Mouse (Mus musculus) T-helper 1 cell (primary cell): ENCODE measurements at regions not wholly inside any gene's neighbourhood (a gene's known extent, or its start where the extent isn't known, plus 50 kb on each side); places are given as distances from the start of the nearest gene placed in this dataset.

Source experiments
- in situ Hi-C: fragments of 300-600 bp; cut with MboI, MseI; formaldehyde crosslinking; loops from one replicate; pipeline ENCODE4 v1.15.1; 2025; ENCODE audit warnings: high pct_unique_total_duplicates

GRCm38 (mm10) chr1:72108678-72109077, 103.4 kb downstream of the Mreg start:
- in situ Hi-C loops: loop anchor here (25.0 kb wide), 1 partner anchor 1846 kb away; no protein-coding TSS in a partner anchor

- in situ Hi-C loops: loop anchor here (25.0 kb wide), 1 partner anchor 1845 kb away; no protein-coding TSS in a partner anchor
These were observed 105.0 kb downstream of the Mreg start for GRCm38 (mm10) chr1:72107125-72107524.

DNA sequence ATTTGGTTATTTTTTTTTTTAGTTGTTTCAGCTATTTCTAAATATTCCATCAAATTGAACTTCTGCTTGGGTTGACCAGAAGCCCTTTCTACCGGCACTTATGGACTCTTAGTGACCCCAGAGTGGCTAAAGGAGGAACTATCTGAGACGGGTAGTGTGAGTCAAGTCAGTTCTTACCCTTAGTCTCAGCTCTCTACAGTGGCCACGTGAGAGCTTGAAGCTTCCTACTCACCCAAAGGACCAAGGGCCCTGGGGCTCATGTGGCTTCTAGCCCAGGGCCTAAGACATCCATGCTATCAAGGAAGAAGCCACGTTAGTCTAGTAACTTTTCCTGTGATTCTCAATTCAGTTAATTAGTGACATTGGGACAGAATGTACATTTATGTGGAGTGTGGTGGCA, 105.5 kb downstream of the Mreg start:
- in situ Hi-C loops: loop anchor here (25.0 kb wide), 1 partner anchor 1844 kb away; no protein-coding TSS in a partner anchor

DNA sequence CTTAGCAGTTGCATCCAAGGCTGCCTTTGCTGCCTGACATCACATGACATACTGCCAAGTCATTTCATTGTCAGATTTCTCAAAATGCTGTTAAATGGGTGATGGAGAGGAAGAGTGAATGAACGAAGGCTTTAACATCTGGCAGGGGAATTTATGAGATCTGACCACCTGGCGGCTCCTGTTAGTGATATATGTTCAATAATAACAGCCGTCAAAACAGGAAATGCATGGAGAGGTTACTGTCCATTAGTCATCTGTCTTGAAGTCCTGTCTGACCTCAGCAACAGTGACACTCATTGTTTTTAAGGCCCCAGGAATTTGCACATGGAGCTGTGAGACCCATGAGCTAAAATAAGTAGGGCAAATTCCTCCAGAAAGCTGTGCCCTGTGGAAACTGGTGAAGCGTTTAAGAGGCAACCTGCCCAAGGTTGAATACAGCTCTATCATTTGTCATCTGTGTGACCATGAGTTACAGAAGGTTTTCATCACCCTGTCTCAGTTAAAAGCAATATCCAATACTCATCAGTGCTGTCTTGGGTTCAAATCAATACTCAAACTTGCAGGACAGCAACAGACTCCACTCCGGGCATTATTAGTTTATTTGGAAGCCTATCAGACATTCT, 106.6 kb downstream of the Mreg start:
- in situ Hi-C loops: loop anchor here (25.0 kb wide), 1 partner anchor 1843 kb away; no protein-coding TSS in a partner anchor

GRCm38 (mm10) chr1:72103962-72104361, 108.1 kb downstream of the Mreg start:
- in situ Hi-C loops: loop anchor here (25.0 kb wide), 1 partner anchor 1842 kb away; no protein-coding TSS in a partner anchor

DNA sequence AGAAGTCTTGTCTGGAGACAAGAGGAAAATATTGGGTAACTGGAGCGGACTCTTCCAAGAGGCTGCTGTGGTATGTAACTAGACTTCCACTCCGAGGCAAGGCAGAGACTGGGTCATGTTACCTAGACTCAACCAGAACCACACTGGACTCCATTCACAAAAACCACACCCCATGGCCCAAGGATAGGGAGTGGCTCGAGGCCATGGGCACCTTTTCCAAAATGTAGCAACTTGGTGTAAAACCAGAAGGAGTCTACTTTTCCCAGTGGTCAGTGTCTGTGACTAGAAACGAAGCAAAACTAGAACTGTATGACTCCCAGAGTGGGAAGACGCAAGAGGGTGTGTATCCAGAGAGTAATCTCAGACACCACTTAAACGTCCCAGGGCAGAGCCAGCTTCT, 108.7 kb downstream of the Mreg start:
- in situ Hi-C loops: loop anchor here (25.0 kb wide), 1 partner anchor 1841 kb away; no protein-coding TSS in a partner anchor

DNA sequence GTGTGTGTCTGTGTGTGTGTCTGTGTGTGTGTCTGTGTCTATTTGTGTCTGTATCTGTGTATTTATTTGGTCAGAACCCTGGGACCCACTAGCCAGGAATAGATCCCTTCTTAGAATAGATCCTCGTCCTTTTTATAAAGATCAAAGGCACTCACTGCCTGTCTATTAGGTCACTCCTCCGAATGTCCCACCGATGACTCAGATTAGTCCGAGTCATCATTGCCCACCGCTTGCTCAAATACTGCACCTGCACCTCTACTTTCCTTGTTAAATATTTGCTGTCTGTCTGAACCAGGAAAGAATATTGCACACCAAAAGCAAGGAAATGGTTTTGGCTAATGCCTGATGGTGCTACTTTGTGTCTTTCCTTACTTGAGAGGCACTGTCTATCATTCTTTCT, 112.7 kb downstream of the Mreg start:
- in situ Hi-C loops: no loop called here

- in situ Hi-C loops: no loop called here
These were observed 120.8 kb downstream of the Mreg start for GRCm38 (mm10) chr1:72091344-72091743.

DNA sequence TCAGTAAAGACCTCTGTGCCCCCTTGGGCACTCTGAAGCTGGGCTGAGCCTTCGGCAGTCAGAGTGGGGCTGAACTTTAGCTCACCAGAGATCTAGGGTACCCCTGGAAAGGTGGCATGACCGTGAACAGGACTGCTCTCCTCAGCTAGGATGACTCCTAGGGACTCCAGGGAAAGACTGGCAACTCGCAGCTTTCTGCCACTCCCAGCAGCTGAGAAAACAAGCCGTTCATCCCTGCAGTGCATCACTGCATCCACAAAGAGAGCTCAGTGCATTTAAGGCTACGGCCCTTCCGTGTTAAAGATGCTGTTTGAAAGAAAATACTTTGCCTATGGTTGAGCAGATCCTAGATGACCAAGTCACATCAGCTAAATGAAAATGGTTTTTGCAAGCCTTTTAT, 126.4 kb downstream of the Mreg start:
- in situ Hi-C loops: no loop called here

DNA sequence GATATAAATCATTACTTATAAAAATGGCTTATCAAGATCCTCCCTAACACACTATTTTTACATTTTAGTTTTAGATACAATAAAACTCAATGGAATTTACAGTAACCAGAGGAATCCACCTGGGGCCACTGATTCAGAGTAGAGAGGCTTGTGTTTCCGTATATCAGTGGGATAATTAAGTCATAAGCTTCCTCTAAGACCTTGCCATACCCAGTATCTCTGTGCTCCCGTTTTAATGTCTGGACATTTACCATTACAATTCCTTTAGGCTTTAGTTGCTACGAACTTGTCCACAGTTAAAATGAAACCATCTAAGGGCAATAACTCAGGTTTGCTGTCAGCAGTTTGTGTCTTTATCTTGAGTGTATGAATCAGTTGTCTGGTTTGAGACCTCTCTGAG, 127.9 kb downstream of the Mreg start:
- in situ Hi-C loops: no loop called here

DNA sequence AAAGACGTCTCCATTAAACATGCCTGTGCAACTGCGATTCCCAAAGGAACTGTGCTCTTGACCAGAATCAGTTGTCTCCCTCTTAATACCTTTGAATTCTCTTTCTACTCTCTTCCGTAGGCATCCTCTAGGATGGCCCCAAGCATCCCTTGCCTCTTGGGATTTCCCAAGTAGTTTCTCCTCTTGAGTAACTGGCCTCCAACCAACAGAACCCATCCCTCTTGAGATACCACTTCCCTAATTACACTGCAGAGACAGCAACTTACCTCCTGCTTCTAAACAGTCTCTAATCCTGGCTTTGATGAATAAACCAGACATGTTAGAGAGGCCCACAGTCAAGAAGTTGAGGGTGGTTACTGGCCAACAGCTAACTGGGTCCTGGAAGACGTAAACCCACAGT, 129.7 kb downstream of the Mreg start:
- in situ Hi-C loops: no loop called here

DNA sequence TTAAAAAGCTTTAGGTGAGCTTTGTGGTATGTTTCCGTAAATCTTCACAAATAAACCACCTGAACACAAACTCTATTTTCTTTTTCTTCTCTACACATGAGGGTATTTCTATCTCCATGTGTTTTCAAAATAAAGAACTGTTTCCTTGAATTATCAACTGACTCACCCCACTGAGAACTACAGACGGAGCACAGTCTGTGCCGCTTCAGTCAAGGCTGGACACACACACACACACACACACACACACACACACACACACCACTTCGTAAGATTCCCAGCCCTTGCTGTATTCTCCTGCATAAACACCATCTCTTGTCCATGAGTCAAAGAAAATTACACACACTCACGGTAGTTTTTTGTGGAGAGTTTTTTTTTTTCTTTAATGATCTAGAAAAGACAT, 130.3 kb downstream of the Mreg start:
- in situ Hi-C loops: no loop called here

DNA sequence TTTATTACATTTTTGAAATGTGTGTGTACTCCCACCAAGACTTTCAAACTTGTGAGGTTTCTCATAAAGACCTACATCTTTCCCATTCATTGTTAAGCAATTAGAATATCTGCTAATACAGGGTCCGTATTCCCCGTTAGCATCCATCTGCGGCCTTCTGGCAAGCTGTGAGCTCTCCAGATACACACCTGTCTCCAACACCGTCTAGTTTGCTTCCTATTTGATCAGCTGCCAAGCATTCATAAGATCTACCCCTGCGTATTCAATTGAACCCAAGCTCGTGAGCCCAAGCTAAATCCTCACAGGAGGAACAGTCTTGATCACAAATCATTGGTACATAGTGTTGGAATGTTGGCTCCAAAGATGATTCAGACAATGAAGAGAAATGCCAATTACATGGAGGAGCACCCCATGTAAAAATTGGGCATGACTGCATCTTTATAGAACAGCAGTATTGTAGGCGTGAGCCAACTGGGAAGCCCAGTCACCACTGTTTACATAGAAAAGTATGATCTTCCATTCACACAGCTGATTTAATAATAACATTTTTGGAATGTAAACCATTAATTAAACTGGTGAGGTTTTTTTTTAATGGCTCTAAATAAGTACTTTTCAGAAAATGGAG, 133.1 kb downstream of the Mreg start:
- in situ Hi-C loops: no loop called here

DNA sequence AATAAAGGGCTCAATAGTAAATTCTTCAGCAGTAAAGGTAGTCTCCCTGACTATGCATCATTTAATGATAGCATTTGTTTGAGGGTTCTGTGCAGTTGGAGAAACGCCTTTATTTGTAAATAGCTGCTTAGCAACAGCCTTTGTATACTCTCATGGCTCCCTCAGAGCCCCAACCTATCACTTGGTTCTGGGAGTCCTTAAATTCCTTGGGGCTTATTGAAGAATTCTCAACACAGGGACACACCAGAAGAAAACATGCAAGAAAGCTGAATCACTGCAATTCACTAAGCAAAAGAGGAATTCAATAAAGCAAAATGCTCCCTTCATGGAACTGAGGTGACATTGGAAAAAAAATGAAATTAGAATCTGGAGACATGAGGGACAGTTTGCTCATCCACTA, 135.8 kb downstream of the Mreg start:
- in situ Hi-C loops: no loop called here

GRCm38 (mm10) chr1:72075464-72075863, 136.6 kb downstream of the Mreg start:
- in situ Hi-C loops: no loop called here

DNA sequence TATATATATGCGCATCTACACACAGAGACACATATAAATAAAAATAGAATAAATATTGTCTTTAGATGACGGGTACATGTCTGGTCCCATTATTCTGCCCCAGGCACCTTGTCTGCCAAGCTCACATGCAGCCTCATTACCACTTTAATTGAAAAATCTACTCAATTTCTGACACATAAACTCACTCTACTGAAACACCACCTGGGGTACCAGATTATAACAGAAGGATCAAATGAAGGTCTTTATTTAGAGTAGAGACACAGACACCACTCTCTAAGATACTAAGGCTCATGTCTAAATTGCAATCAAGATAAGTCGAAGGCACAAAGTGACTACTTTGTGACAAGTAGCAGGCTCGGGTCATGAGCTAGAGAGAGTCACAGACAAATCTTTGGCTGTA, 138.9 kb downstream of the Mreg start:
- in situ Hi-C loops: no loop called here

- in situ Hi-C loops: no loop called here
These were observed 141.6 kb downstream of the Mreg start for GRCm38 (mm10) chr1:72070489-72070888.

- in situ Hi-C loops: no loop called here
These were observed 143.1 kb downstream of the Mreg start for GRCm38 (mm10) chr1:72069056-72069455.

DNA sequence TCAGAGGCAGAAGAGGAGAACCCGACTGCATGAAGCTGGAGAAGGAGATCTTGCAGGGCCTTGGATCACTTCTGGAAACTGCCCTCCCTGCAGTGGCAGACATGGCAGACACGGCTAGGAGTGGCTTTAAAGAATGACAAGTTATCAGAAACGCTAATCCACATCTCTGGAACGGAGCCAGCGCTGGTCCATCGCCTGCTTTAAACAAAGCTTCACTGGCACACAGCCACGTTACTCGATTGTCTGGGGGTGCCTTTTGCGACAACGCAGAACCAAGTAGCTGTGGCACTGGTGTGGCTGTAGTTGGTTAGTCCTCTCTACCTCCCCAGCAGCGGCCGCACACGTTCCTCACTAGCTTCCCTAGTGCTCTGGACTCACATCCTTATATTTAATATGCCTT, 147.0 kb downstream of the Mreg start:
- in situ Hi-C loops: no loop called here

- in situ Hi-C loops: no loop called here
These were observed 151.7 kb downstream of the Mreg start for GRCm38 (mm10) chr1:72060393-72060792.

GRCm38 (mm10) chr1:72058045-72058703, 153.9 kb downstream of the Mreg start:
- in situ Hi-C loops: no loop called here

DNA sequence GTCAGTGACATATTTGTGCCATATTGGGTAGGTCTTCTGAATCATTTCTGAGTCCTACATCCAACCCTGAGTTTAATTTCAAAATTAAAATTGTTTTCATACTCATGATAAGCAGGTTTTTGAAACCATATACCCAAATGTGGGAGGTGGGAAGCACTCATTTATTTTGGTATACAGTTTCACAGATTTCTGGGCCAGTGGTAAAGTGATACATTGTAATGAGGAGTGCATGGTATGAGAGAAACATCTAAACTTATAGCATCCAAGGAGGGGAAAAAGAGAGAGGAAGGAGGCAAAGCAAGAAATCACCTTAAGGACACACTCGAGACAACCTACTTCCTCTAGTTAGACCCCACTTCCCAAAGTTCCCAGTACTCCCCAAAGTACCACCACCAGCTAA, 157.6 kb downstream of the Mreg start:
- in situ Hi-C loops: no loop called here

- in situ Hi-C loops: no loop called here
These were observed 161.2 kb downstream of the Mreg start for GRCm38 (mm10) chr1:72050858-72051257.
